7 mouse cellular contexts compared by ENCODE assay signal in genomic region chr17:56257181-56257894, GRCm38 (mm10). TPM values are rescaled to one million over a fixed set of nuclear protein-coding genes. Genes with fewer than 3 reads are reported as not detected.
DNase-seq lines count a peak whose midpoint lies in the region; ATAC-seq and TF ChIP-seq lines count a peak whose summit lies in the region.

No protein-coding gene starts in this region.

- H3K4me1 ChIP-seq in cortical plate, adult 2 months (ENCODE audit: control insufficient read depth, insufficient read depth, low read length): peaks cover 15% of the 10 kb centered on the region
- peaks cover 40% of the 10 kb centered on the region for H3K4me1 ChIP-seq in hindbrain, embryonic 12.5 days
- H3K4me1 ChIP-seq in limb, embryonic 15.5 days: peaks cover 56% of the 10 kb centered on the region
- peaks cover 35% of the 10 kb centered on the region for H3K4me1 ChIP-seq in stomach, embryonic 16.5 days (ENCODE audit: control insufficient read depth, insufficient read depth, low read length)

- no peak for TF ChIP-seq POLR2A in cortical plate, adult 2 months (IDR thresholded peaks at IDR 0.05; ENCODE audit: extremely low read depth, insufficient read depth, low read length)

- peak overlapping the region; percentile 99 for H3K4me2 ChIP-seq in hindbrain, embryonic 12.5 days (replicated peaks)
- H3K4me2 ChIP-seq in limb, embryonic 15.5 days: peak overlapping the region; percentile 96
- peak overlapping the region; percentile 92 for H3K4me2 ChIP-seq in stomach, embryonic 16.5 days (ENCODE audit: low read depth, low read length)

- no peaks in the 10 kb centered on the region for H3K9me3 ChIP-seq in hindbrain, embryonic 12.5 days (replicated peaks)
- H3K9me3 ChIP-seq in limb, embryonic 15.5 days: no peaks in the 10 kb centered on the region
- H3K9me3 ChIP-seq in stomach, embryonic 16.5 days (replicated peaks; ENCODE audit: control insufficient read depth, low read length): no peaks in the 10 kb centered on the region

- peak overlapping the region; percentile 74 for H3K9ac ChIP-seq in hindbrain, embryonic 12.5 days
- H3K9ac ChIP-seq in limb, embryonic 15.5 days: peak overlapping the region; percentile 51
- peak overlapping the region; percentile 80 for H3K9ac ChIP-seq in stomach, embryonic 16.5 days (ENCODE audit: low read length)

- H3K4me3 ChIP-seq in cortical plate, adult 2 months (ENCODE audit: insufficient read depth, low read length): peak overlapping the region; percentile 44
- peak overlapping the region; percentile 79 for H3K4me3 ChIP-seq in hindbrain, embryonic 12.5 days
- H3K4me3 ChIP-seq in limb, embryonic 15.5 days: peak overlapping the region; percentile 66
- H3K4me3 ChIP-seq in stomach, embryonic 16.5 days (replicated peaks; ENCODE audit: low read length): peak overlapping the region; percentile 69

- peaks cover 40% of the 10 kb centered on the region for H3K36me3 ChIP-seq in hindbrain, embryonic 12.5 days
- H3K36me3 ChIP-seq in limb, embryonic 15.5 days: peaks cover 39% of the 10 kb centered on the region
- H3K36me3 ChIP-seq in stomach, embryonic 16.5 days (ENCODE audit: control insufficient read depth, insufficient read depth, low read length): peaks cover 7% of the 10 kb centered on the region; the same call in 1 of the 2 replicates

- 11% methylated on average over 58 of the region's 58 CpGs for WGBS in hindbrain, embryonic 12.5 days
- 9% methylated on average over 58 of the region's 58 CpGs for WGBS in limb, embryonic 15.5 days
- WGBS in stomach, embryonic 16.5 days: 7% methylated on average over 58 of the region's 58 CpGs

- DNase-seq in right cerebral cortex, postnatal 25 days: peak; percentile 42
- no peak for DNase-seq in right cerebral cortex, postnatal 14 days
- no peak for DNase-seq in urinary bladder, postnatal 10 days (ENCODE audit: low spot score)

- 0 out of 2 replicates have a peak, but pooled peaks cover 3% of the 10 kb centered on the region for H3K27me3 ChIP-seq in hindbrain, embryonic 12.5 days
- no peaks in the 10 kb centered on the region for H3K27me3 ChIP-seq in limb, embryonic 15.5 days
- no peaks in the 10 kb centered on the region for H3K27me3 ChIP-seq in stomach, embryonic 16.5 days (ENCODE audit: control insufficient read depth, insufficient read depth, low read length)

- TF ChIP-seq CTCF in cortical plate, adult 2 months (IDR thresholded peaks at IDR 0.05; ENCODE audit: extremely low read depth, insufficient read depth, low read length): no peak

- H3K27ac ChIP-seq in cortical plate, adult 2 months (ENCODE audit: insufficient read depth, low read length): no peak overlapping the region; the same call in 1 of the 2 replicates
- peak overlapping the region; percentile 76 for H3K27ac ChIP-seq in hindbrain, embryonic 12.5 days
- peak overlapping the region; percentile 75 for H3K27ac ChIP-seq in limb, embryonic 15.5 days
- no peak overlapping the region; the same call in 1 of the 2 replicates for H3K27ac ChIP-seq in stomach, embryonic 16.5 days (ENCODE audit: low read length)

- no peak for ATAC-seq in hindbrain, embryonic 12.5 days (ENCODE audit: low FRiP score)
- no peak for ATAC-seq in limb, embryonic 15.5 days (ENCODE audit: insufficient number of reproducible peaks, low FRiP score, low TSS enrichment, low read depth)
- no peak for ATAC-seq in stomach, embryonic 16.5 days (ENCODE audit: insufficient read depth, low FRiP score)

RNA-seq across cellular contexts. Expression of gene Fem1a, which starts 0.7 kb away (rescaled TPM):
- 23.3 and 24.1 TPM in 2 replicates for polyA plus RNA-seq in cortical plate, adult 2 months (2012; rRNA removed)
- 19.5 and 19.8 TPM in 2 replicates for polyA plus RNA-seq in hindbrain, embryonic 12.5 days (2016; fragmentation: Nextera tagmentation; extraction: Ambion mirVana)
- polyA plus RNA-seq in limb, embryonic 15.5 days (2015; fragmentation: Nextera tagmentation; extraction: Ambion mirVana): 14.9 and 19.7 TPM in 2 replicates
- polyA plus RNA-seq in stomach, embryonic 16.5 days (2015; fragmentation: Nextera tagmentation; extraction: Ambion mirVana): 12.3 and 12.9 TPM in 2 replicates

RNA-seq across cellular contexts. Expression of gene Ticam1, which starts 19.2 kb away (rescaled TPM):
- 4.2 and 4.8 TPM in 2 replicates for polyA plus RNA-seq in cortical plate, adult 2 months (2012; rRNA removed)
- polyA plus RNA-seq in hindbrain, embryonic 12.5 days (2016; fragmentation: Nextera tagmentation; extraction: Ambion mirVana): 2.3 and 2.5 TPM in 2 replicates
- polyA plus RNA-seq in limb, embryonic 15.5 days (2015; fragmentation: Nextera tagmentation; extraction: Ambion mirVana): 7.1 and 8.6 TPM in 2 replicates
- polyA plus RNA-seq in stomach, embryonic 16.5 days (2015; fragmentation: Nextera tagmentation; extraction: Ambion mirVana): 7.6 and 9.6 TPM in 2 replicates

RNA-seq across cellular contexts. Expression of gene Plin3, which starts 35.3 kb away (rescaled TPM):
- 8.4 and 10.1 TPM in 2 replicates for polyA plus RNA-seq in cortical plate, adult 2 months (2012; rRNA removed)
- 37.1 and 37.2 TPM in 2 replicates for polyA plus RNA-seq in hindbrain, embryonic 12.5 days (2016; fragmentation: Nextera tagmentation; extraction: Ambion mirVana)
- 94.2 and 114 TPM in 2 replicates for polyA plus RNA-seq in limb, embryonic 15.5 days (2015; fragmentation: Nextera tagmentation; extraction: Ambion mirVana)
- 103 and 123 TPM in 2 replicates for polyA plus RNA-seq in stomach, embryonic 16.5 days (2015; fragmentation: Nextera tagmentation; extraction: Ambion mirVana)

RNA-seq across cellular contexts. Expression of gene Dpp9, which starts 38.6 kb away (rescaled TPM):
- polyA plus RNA-seq in cortical plate, adult 2 months (2012; rRNA removed): 51.2 and 52.0 TPM in 2 replicates
- polyA plus RNA-seq in hindbrain, embryonic 12.5 days (2016; fragmentation: Nextera tagmentation; extraction: Ambion mirVana): 38.7 and 39.2 TPM in 2 replicates
- 33.6 and 34.6 TPM in 2 replicates for polyA plus RNA-seq in limb, embryonic 15.5 days (2015; fragmentation: Nextera tagmentation; extraction: Ambion mirVana)
- polyA plus RNA-seq in stomach, embryonic 16.5 days (2015; fragmentation: Nextera tagmentation; extraction: Ambion mirVana): 32.6 and 37.4 TPM in 2 replicates

RNA-seq across cellular contexts. Expression of gene Arrdc5, which starts 42.7 kb away (rescaled TPM):
- polyA plus RNA-seq in cortical plate, adult 2 months (2012; rRNA removed): not detected in 2 replicates
- not detected in 2 replicates for polyA plus RNA-seq in hindbrain, embryonic 12.5 days (2016; fragmentation: Nextera tagmentation; extraction: Ambion mirVana)
- not detected in 2 replicates for polyA plus RNA-seq in limb, embryonic 15.5 days (2015; fragmentation: Nextera tagmentation; extraction: Ambion mirVana)
- polyA plus RNA-seq in stomach, embryonic 16.5 days (2015; fragmentation: Nextera tagmentation; extraction: Ambion mirVana): not detected in 2 replicates

Comparison
In these comparisons a context has a peak if more than half of its experiments do, and no peak if none do; other contexts are left out.
1. H3K27ac ChIP-seq: peak in hindbrain, embryonic 12.5 days (single experiment) and limb, embryonic 15.5 days (single experiment); none in cortical plate, adult 2 months (single experiment) and stomach, embryonic 16.5 days (single experiment).
2. Peak in every context shown above with its lines, with median percentiles within 50 percentile points of each other: H3K4me3 ChIP-seq, H3K4me2 ChIP-seq and H3K9ac ChIP-seq.